Mouse (Mus musculus) heart, adult 9 months (tissue): Measurements from ENCODE around the gene Myo1g.
A peak's percentile ranks its signal among the peaks of the same experiment; 100 is the strongest.
"Not testable (repeated sequence)": the region's sequence is repeated elsewhere in the genome, so short reads cannot be mapped to it uniquely, and the experiment has no call there.

Experiments
- DNase-seq, 2 experiments: peaks; one replicate each; pipeline ENCODE4 v3.0.0; 2022; ENCODE audit warnings: low spot score in 2 of 2

The Myo1g gene

DNA sequence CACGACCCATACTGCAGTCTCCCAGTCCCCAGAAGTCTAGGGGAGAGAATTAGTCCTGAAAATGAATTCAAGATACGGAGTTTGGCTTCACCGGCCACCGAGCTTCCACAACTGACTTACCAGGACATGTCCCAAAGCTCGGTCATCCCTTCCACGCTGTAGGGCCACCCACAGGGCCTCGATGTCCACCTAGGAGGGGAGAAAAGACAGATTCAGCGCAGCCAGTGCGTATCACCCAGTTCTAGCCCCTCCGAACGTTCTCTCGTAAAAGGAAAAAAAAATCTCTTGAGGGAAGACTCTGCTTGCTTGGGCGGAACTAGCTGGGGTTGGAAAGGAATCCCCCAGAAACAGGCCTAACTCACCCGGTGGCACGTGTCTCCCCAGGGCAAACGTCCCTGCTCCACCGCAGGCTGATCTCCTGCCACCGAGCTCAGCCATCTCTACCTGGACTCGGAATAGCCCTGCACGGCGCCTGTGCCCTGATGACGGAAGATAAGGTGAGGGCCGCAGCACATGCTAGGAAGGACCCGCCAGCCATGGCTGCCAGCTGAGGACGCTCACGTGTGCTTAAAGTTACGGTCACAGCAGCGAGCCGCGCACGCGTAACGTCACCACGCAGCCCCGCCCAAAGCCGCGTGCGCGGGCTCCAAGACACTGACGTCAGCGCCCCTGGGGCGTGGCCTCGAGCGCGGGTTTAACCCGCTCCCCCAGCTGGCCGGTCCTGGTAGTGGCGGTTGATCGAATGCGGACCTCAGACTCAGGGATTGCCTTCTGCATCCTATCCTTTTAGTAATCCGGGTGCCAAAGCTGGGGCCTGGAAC lies 7.6 kb upstream of the Myo1g start:
- peak; percentile 94 to 97 for DNase-seq

DNA sequence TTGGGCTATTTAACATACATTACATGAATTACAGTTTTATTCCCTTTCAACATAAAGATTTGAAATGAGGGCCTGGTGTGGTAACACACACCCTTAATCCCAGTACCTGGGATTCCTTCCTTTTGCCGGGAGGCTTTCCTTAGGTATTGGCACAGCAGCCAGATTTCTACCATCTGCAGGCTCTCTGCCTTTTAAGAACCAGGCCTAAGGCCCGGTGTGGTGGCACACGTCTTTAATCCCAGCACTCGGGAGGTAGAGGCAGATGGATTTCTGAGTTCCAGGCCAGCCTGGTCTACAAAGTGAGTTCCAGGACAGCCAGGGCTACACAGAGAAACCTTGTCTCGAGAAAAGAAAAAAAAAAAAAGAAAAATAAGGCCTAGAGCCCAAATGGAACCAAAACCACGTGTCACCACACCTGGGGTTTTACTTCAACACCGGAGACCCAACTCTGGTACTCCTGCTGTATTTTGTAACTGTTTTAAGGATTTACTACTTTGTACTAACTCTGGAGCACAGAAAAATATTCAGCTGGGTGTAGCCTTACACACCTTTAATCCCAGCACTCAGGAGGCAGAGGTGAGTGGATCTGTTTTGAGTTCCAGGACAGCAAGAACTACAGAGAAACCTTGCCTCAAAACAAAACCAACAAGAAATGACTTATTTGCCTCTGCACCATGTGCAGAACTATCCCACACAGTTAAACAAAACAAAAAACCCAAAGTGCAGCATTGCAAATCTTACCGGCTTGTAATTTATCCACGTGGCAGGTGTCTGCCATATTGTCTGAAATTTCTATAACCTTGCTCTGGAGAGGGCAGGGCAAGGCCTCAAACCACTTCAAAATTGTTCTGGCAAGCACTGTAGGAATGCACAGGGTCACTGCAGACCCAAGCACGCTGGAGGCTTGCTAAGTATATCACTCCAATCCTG lies 6.8 kb upstream of the Myo1g start:
- DNase-seq: no peak

DNA sequence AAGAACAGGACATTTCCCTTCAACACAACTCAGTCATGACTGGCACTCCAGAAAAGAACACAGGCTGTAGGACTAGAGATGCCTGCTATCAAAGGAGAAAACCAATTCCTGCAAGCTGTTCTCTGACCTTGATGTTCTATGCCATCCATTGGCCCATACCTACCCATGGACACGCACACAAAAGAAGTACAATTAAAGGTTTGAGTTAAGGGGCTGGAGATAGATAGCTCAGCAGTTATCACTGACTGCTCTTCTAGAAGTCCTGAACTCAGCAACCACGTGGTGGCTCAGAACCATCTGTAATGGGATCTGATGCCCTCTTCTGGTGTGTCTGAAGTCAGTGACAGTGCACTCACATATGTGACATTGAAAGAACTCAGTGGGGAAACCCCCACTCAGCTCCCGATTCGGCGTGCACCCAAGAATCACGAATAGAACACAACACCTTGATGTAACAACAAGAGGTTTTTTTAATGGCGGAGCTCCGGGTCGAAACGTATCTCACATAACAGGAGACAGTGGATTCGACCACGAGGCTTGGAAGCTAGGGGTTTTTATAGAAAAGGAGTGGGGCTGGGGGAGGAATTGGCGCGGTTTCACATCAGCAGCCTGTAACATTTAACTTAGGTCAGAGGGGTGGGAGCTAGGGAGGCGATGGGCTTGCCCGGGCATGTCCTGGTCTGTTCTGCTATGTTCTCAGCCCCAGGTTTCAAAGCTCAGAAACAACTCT lies 5.9 kb upstream of the Myo1g start:
- not testable (repeated sequence) for DNase-seq

DNA sequence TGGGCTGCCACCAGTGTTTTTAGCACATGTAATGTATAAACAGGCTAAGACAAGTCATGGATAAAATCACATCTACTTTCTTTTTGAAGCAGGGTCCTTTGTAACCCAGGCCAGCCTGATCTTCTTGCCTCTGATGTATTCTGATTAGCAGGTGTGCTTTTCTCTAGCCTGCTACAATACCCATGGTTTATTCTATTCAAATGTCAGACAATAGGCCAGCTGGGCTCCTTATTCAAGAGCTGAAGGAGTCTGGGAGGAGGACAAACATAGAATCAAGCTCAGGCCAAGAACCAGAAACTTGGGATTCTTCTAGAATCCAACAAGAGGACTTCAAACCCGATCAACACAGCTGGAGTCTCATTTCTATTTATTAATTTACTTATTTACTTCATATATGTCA lies 4.5 kb upstream of the Myo1g start:
- no peak for DNase-seq

DNA sequence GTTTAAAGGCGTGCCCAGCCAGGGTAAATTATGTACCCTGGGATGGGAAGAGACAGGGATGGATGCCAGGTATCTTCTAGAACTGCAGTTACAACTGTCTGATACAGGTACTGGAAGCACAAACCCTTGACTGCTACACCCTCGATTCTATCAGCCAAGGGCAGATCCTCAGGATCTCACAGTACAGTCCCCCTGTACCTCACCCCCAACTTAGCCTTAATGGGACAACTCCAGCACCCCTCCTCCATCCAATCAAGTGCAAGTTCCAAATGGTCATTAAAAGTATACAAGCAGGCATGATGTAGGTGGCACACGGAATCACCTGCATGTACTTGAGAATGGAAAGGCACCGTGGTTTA lies 4.1 kb upstream of the Myo1g start:
- DNase-seq: no peak

DNA sequence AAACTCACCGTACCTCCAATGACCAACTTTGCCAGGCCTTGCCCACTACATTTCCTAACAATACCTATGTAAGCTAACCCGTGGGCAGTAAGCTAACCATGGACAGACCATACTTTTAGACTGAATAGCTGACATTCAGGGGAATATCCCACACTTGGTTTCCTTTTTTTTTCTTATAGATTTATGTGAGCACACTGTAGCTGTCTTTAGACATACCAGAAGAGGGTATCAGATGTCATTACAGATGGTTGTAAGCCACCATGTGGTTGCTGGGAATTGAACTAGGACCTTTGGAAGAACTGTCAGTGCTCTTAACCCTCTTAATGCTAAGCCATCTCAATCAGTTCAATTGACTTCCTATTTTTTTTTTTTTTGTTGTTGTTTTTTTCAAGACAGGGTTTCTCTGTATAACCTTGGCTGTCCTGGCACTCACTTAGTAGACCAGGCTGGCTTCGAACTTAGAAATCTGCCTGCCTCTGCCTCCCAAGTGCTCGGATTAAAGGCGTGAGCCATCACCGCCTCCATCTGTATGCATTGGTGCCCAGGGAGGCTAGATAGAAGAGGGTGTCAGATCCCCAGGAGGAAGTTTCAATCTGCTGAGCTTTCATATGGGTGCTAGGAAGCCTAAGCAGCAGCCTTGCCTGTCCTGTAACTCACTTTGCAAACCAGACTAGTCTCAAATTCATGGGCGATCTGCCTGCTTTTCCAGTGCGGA lies 3.6 kb upstream of the Myo1g start:
- no peak for DNase-seq

DNA sequence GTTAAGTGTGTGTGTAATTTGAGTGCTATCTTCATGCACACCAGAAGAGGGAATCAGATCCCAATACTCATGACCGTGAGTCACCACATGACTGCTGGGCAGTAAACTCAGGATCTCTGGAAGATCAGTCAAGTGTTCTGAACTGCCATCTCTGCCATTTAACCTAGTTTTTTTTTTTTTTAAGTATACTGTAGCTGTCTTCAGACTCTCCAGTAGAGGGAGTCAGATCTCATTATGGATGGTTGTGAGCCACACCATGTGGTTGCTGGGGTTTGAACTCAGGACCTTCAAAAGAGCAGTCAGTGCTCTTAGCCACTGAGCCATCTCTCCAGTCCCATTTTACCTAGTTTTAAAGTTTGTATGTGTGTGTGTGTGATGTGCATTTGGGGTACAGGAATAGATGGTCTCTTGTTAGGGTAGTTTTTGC lies 2.9 kb upstream of the Myo1g start:
- no peak for DNase-seq

DNA sequence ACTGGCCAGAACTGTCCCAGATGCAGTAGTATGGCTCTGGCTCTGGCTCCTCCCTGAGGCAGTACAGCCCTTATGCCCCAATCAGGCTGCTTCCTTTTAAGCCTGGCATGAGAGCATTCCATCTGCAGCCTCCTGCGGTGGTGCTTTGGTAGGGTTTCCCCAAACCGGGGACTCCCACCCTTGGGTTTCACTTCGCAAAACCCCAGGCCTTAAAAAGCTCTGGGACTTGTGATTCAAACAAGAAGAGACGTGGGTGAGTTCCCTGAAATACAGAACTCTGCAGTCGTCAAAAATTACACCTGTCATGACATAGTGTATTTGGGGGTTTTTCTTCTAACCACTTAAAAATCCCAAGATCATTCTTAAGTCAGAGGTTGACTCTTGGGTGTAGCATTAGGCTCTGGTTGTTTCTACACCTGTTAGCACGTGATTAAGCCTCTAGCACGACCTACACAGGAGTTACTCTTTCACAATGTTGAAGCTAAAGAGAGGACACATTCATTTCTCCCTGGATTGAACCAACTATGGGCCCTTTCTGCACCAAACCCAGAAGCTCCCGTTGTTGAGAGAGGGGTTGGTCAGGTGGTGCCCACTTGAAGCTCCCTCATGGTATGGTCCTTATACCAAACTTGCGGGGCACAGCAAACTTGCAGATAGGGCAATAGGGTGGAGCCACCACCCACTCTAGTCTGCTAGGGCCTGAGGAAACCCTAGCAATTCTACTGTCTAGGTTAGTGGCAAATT lies 2.2 kb upstream of the Myo1g start:
- peak in 1 of 2 experiments; percentile 32 for DNase-seq

DNA sequence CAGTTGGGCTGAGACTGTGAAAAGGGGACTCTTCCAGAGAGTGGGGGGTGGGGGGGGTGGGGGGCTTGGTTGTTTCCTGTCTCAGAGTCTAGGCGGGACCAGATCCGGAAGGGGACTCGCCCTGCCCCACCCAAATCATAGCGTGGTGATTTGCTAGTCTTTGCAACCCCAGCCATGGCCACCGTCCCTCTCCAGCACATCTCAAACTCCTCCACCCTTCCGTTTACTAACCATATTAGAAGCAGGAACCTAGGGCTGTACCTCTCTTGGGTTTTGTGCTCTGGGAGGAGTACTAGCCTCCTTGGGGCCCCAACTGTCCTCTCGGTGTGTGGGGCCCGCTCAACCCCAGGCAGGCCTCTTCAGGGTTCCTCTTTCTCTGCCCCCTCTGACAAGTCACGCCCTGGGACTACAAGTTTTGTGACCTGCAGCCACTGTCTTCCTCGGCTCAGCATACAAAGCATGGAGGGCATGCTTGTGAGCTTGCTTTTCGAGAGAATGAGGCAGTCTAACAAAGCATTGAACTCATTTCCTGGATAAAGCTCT lies 1.2 kb downstream of the Myo1g start:
- no peak for DNase-seq

DNA sequence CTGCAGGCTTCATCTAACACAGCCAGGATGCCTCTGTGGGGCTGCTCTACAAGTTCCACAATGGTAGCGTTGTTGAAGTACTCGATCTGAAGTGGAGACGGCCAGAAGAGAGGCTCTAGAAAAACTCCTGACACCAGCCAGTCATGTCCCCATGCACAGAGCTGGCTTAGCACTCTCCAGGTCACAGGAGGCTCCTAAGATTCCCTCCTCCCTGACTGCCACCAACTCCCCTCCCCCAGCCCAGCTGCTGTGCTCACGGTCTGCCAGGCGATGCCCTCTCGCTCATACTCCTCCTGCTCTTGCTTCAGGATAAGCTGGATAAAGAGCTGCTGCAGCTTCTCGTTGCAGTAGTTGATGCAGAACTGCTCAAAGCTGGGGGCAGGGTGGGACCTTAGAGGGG lies 5.9 kb downstream of the Myo1g start:
- no peak for DNase-seq

DNA sequence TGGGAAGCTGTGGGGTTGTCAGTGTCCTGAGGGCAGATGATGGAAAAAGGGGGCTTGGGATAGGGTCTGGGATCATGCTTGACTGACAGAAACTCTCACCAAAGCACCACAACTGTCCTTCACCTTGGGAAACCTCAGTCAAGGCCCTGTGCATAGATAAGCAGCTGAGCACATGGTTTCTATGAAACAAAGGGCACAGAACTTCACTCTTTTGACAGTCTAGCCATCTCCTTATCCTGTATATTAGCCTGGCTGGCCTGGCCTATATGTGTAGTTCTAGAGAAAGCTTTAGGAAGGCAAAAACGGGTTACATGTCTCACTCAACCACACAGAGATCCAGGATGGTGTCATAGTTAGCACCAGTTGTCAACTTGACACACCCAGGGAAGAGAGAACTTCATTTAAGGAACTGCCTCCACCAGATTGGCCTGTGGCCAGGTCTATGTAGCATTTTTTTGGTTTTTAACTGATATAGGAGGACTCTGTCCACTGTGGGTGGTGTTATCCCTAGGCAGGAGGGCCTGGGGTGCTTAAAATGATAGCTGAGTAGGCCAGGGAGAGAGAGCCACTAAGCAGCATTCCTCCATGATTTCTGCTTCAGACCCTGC lies 12.4 kb downstream of the Myo1g start:
- DNase-seq: no peak

DNA sequence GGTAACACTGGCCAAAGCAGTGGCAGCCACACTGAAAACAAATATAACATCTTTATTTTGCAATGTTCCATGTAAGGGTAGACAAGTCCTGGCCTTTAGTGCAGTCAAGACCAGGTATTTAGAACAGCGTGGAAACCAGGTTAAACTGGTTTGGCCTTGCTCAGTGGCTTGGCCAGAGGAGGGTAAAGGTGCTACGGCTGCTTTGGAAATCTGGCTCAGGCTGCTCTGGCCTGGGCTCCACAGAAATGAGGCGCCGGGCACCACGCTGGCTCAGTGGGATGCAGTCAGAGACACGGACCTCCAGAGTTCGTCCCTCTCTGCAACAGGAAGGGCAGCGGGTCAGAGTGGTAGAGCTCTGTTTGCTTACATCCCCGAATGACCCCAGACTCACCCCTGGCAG lies 14.2 kb downstream of the Myo1g start:
- DNase-seq: no peak

DNA sequence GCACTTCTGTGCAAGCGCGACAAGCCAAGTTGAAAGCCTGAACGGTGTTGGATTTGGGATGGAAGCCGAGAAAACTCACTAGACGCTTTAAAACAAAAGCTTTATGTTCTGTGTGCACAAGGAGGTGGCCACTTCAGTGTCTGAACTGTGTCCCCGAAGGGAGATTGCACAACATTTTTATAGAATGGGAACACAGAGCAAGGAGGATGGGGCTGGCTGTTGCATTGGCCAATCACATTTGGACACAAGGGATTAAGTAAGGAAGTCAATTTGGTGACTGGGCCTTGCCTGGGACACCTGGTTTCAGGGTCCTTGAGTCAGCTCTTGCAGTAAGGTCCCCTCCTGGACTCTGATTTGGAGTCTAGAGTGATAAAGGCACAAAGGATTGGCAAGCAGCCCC lies 16.1 kb downstream of the Myo1g start:
- no peak for DNase-seq

DNA sequence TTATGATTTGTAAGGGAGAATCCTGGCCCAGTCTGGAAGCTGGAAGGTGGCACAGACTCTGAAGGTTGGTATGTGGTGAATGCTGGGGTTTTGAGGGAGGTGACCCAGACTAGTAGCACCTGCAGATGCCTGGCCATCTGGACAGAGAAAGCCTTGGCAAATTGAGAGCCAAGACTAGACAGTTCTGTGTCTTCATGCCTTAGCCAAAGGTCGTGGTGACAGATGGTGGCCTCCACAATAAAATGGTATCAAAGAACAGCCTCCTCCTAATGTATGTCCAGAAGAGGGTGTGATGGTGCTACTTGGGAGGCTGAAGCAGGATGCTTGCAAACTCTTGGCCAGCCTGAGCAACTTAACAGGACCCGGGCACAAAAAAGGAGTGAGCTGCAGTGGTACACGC lies 16.5 kb downstream of the Myo1g start:
- no peak for DNase-seq

DNA sequence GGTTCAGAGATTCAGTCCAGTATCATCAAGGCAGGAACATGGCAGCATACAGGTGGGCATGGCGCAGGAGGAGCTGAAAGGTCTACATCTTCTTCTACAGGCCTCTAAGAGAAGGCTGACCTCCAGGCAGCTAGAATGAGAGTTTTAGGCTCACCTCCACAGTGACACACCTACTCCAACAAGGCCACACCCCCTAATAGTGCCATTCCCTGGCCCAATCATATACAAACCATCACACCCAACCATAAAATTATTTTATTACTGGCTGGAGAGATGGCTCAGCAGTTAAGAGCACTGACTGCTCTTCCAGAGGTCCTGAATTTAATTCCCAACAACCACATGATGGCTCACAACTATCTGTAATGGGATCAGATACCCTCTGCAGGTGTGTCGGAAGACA lies 18.3 kb downstream of the Myo1g start:
- DNase-seq: no peak

DNA sequence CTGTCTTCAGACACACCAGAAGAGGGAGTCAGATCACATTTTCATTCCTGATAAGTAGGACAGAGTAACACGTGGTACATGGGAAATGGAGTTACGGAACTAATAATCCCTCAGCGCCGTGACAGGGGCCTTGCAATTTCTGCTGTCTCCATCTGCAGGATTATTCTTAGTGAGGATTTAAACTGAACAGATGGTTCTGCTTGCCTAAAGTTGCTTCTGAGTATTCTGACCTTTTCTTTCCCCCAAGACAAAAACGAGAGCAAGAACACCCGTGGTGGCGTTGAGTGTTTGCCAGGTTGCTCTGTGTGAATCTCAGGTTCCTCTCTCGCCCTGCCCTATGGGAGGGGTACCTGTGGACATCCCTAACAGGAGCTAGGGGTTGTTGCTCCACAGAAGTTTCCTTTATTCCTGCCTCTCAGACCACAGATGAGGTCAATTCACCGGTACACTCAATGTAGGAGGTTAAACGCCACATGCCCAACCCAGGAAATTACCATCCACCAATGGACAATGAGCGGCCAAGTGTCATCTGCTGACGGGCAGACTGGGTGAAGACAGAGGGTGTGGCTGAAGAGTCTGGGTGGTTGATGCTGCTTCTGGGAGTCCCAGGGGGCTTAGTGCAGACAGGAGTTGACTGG lies 23.3 kb downstream of the Myo1g start:
- no peak for DNase-seq

DNA sequence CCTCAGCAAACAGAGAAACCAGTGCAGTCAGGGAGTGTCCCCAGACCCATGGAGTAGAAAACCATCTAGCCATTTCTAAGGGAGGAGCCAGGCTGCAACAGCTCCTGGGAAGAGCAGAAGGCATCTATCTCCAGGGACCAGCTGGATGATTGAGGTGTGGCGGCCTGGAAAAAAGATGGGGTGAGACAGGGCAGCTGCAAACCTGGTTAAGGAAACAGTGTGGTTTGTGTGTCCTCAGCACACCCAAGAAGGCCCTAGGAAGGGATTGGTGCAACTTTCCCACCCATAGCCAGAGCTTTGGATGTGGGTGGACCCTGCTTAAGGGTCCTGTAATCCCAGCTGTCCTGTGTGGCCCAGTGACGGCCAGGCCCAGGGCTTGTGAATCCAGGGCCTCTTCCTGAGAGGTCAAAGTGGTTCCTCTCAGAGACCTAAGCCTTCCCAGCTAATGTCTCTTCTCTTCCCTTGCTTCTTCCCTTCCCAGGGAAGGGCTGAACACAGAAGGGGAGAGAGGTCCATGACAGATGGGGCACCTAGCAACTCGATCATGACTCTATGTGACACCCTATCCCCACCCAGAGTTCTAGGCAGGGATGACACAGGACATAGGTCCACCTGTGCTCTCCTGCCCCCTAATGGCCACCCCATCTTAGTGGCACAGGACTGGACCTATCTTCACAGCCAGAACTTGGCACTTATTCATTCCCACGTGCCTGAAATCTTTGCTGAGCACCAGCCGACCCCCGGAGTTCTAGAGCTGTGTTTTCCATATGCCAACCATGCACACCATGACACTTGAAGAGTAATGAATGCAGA lies 30.9 kb downstream of the Myo1g start:
- DNase-seq: no peak

DNA sequence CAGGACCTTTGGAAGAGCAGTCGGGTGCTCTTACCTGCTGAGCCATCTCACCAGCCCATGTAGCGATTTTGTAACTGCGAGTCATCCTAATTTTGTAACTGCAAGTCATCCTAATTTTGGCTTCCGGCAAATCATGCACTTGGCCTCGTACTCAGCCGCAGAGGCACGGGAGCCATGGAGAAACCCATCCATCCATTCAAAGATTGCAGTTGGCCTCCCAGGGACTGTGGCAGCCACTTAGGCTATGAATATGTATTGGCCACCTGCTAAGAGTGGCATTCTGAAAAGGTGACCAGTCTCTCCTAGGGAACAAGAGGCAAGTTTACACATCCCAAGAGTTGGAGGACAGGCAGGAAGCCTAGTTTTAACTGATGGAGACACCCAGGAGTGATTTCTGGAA lies 31.5 kb downstream of the Myo1g start:
- no peak for DNase-seq
